Mouse (Mus musculus) midbrain, embryonic 16.5 days (tissue): ENCODE measurements around the gene Cntnap1. TPM values are rescaled to one million over a fixed set of nuclear protein-coding genes. Genes with fewer than 3 reads are reported as not detected.
A peak's percentile ranks its signal among the peaks of the same experiment; 100 is the strongest.
"Not testable (repeated sequence)": the region's sequence is repeated elsewhere in the genome, so short reads cannot be mapped to it uniquely, and the experiment has no call there.

Experiments used
- ATAC-seq: fragments of 200-750 bp; cut with Nextera tagmentation; 2 replicates; pipeline ENCODE4 v1.8.0; 2017; ENCODE audit warnings: moderate TSS enrichment
- H3K27ac ChIP-seq: fragments of 300-500 bp; sonication (generic); 2 replicates; pipeline ENCODE4 v1.5.1; 2014; ENCODE audit warnings: mild to moderate bottlenecking, low read length, mixed read lengths
- H3K27me3 ChIP-seq: fragments of 300-500 bp; sonication (generic); 2 replicates; pipeline ENCODE4 v1.6.1; 2014; ENCODE audit warnings: low read depth, low read length, mixed read lengths; ENCODE audit not compliant: control insufficient read depth, insufficient read depth
- H3K36me3 ChIP-seq: fragments of 300-500 bp; sonication (generic); 2 replicates; pipeline ENCODE4 v1.6.1; 2014; ENCODE audit warnings: mild to moderate bottlenecking, low read length, moderate library complexity, mixed read lengths; ENCODE audit not compliant: control insufficient read depth, insufficient read depth
- H3K4me1 ChIP-seq: fragments of 300-500 bp; sonication (generic); 2 replicates; pipeline ENCODE4 v1.6.1; 2014; ENCODE audit warnings: mild to moderate bottlenecking, low read length, mixed read lengths; ENCODE audit not compliant: control insufficient read depth, insufficient read depth
- H3K4me2 ChIP-seq: fragments of 300-500 bp; sonication (generic); 2 replicates; pipeline ENCODE4 v1.6.1; 2014; ENCODE audit warnings: mild to moderate bottlenecking, low read length, mixed read lengths
- H3K4me3 ChIP-seq: fragments of 300-500 bp; sonication (generic); 2 replicates; pipeline ENCODE4 v1.5.1; 2014; ENCODE audit warnings: low read depth, mild to moderate bottlenecking, low read length, moderate library complexity, mixed read lengths
- H3K9ac ChIP-seq: fragments of 300-500 bp; sonication (generic); 2 replicates; pipeline ENCODE4 v1.6.1; 2014; ENCODE audit warnings: low read depth, low read length, mixed read lengths
- H3K9me3 ChIP-seq: fragments of 300-500 bp; sonication (generic); replicated peaks from 2 replicates; pipeline ENCODE4 v1.6.1; 2014; ENCODE audit warnings: mild to moderate bottlenecking, low read length, mixed read lengths; ENCODE audit not compliant: control insufficient read depth, poor library complexity, severe bottlenecking
- WGBS: fragments of 180-500 bp; shearing (Covaris S2); extraction: QIAGEN DNeasy Blood & Tissue Kit; methylation state at CpG from one replicate; pipeline ENCODE4 v1.1.7; 2014; 5-methylcytosine and 5-hydroxymethylcytosine counted together
- polyA plus RNA-seq: library from polyadenylated mRNA; unstranded; fragments of >200 nt; fragmentation: Nextera tagmentation; extraction: Ambion mirVana; gene quantifications from 2 replicates; pipeline ENCODE4 v1.2.1, GENCODE M21; 2015

Cntnap1 gene
- 4.2 and 4.7 TPM in 2 replicates for polyA plus RNA-seq

GRCm38 (mm10) chr11:101170354-101170810, at the start of gene Cntnap1:
Gene Cntnap1, plus strand, starts transcription at chr11:101170523.
- WGBS, result under 1% methylated on average over 35 of the region's 35 CpGs
- Histone ChIP-seq H3K9me3 (no peaks in the 10 kb centered on the region), H3K27me3 (peaks cover 40% of the 10 kb centered on the region), H3K9ac (peak within 1 kb of the TSS; percentile 75), H3K4me1 (peaks cover 50% of the 10 kb centered on the region), H3K36me3 (peaks cover 4% of the 10 kb centered on the region; the same call in 1 of the 2 replicates), H3K27ac (peak within 1 kb of the TSS; percentile 68), H3K4me2 (peak within 1 kb of the TSS; percentile 68), H3K4me3 (peak within 1 kb of the TSS; percentile 72)
- ATAC-seq, result no peak

- ATAC-seq, result no peak
- Histone ChIP-seq H3K9ac (peak overlapping the region; percentile 87), H3K4me2 (peak overlapping the region; percentile 99), H3K9me3 (no peaks in the 10 kb centered on the region), H3K27me3 (no peaks in the 10 kb centered on the region), H3K4me3 (peak overlapping the region; percentile 89), H3K4me1 (peaks cover 32% of the 10 kb centered on the region), H3K36me3 (peaks cover 16% of the 10 kb centered on the region), H3K27ac (peak overlapping the region; percentile 90)
- 23% methylated on average over 19 of the region's 19 CpGs for WGBS
These were observed 49.7 kb upstream of the Cntnap1 start for GRCm38 (mm10) chr11:101120545-101121188.

- not testable (repeated sequence) for H3K27ac ChIP-seq, ATAC-seq
- WGBS, result 97% methylated on average over 8 of the region's 8 CpGs
These were observed 45.8 kb upstream of the Cntnap1 start for GRCm38 (mm10) chr11:101124494-101124893.

GRCm38 (mm10) chr11:101125008-101125407, 45.3 kb upstream of the Cntnap1 start:
- not testable (repeated sequence) for H3K4me3 ChIP-seq, H3K27me3 ChIP-seq, H3K9ac ChIP-seq, ATAC-seq, H3K4me2 ChIP-seq, H3K27ac ChIP-seq, H3K9me3 ChIP-seq
- Histone ChIP-seq H3K36me3 (peaks cover 29% of the 10 kb centered on the region), H3K4me1 (peaks cover 11% of the 10 kb centered on the region)
- 95% methylated on average over 6 of the region's 9 CpGs for WGBS

More at GRCm38 (mm10) chr11:101124494-101124893, 45.8 kb upstream of the Cntnap1 start:
- H3K27me3 ChIP-seq, H3K4me2 ChIP-seq, H3K4me3 ChIP-seq, H3K9ac ChIP-seq, H3K9me3 ChIP-seq: not testable (repeated sequence)
- Histone ChIP-seq H3K36me3 (peaks cover 29% of the 10 kb centered on the region), H3K4me1 (peaks cover 11% of the 10 kb centered on the region)

- 89% methylated on average over 1 of the region's 1 CpGs for WGBS
These were observed 43.2 kb upstream of the Cntnap1 start for GRCm38 (mm10) chr11:101127075-101127474.

GRCm38 (mm10) chr11:101128996-101129577, 41.2 kb upstream of the Cntnap1 start:
- Histone ChIP-seq H3K36me3 (peaks cover 17% of the 10 kb centered on the region), H3K4me2 (no peak overlapping the region), H3K9ac (no peak overlapping the region), H3K4me3 (no peak overlapping the region), H3K27ac (no peak overlapping the region), H3K4me1 (no peaks in the 10 kb centered on the region), H3K27me3 (no peaks in the 10 kb centered on the region), H3K9me3 (0 out of 2 replicates have a peak, but pooled peaks cover 2% of the 10 kb centered on the region)
- WGBS, result 88% methylated on average over 11 of the region's 11 CpGs
- no peak for ATAC-seq

More at GRCm38 (mm10) chr11:101127075-101127474, 43.2 kb upstream of the Cntnap1 start:
- H3K27me3 ChIP-seq, result no peaks in the 10 kb centered on the region
- ATAC-seq, result no peak
- no peak overlapping the region for H3K4me2 ChIP-seq
- no peak overlapping the region for H3K9ac ChIP-seq
- H3K9me3 ChIP-seq, result 0 out of 2 replicates have a peak, but pooled peaks cover 2% of the 10 kb centered on the region
- no peak overlapping the region for H3K4me3 ChIP-seq
- H3K4me1 ChIP-seq, result no peaks in the 10 kb centered on the region
- no peak overlapping the region for H3K27ac ChIP-seq
- H3K36me3 ChIP-seq, result peaks cover 29% of the 10 kb centered on the region

- Histone ChIP-seq H3K4me2 (no peak overlapping the region), H3K27me3 (no peaks in the 10 kb centered on the region), H3K4me3 (no peak overlapping the region), H3K9ac (no peak overlapping the region), H3K27ac (no peak overlapping the region), H3K4me1 (no peaks in the 10 kb centered on the region), H3K9me3 (0 out of 2 replicates have a peak, but pooled peaks cover 2% of the 10 kb centered on the region), H3K36me3 (peaks cover 16% of the 10 kb centered on the region)
- no peak for ATAC-seq
- WGBS, result 57% methylated on average over 18 of the region's 18 CpGs
These were observed 40.1 kb upstream of the Cntnap1 start for GRCm38 (mm10) chr11:101130056-101130756.

GRCm38 (mm10) chr11:101131187-101131586, 39.1 kb upstream of the Cntnap1 start:
- Histone ChIP-seq H3K4me2 (no peak overlapping the region), H3K36me3 (peaks cover 9% of the 10 kb centered on the region), H3K4me1 (no peaks in the 10 kb centered on the region), H3K4me3 (no peak overlapping the region), H3K9ac (no peak overlapping the region), H3K27me3 (no peaks in the 10 kb centered on the region), H3K9me3 (0 out of 2 replicates have a peak, but pooled peaks cover 2% of the 10 kb centered on the region), H3K27ac (no peak overlapping the region)
- no peak for ATAC-seq
- WGBS, result 93% methylated on average over 2 of the region's 2 CpGs
